Mouse (Mus musculus): ENCODE measurements around the gene 9530077C05Rik.

DNA sequence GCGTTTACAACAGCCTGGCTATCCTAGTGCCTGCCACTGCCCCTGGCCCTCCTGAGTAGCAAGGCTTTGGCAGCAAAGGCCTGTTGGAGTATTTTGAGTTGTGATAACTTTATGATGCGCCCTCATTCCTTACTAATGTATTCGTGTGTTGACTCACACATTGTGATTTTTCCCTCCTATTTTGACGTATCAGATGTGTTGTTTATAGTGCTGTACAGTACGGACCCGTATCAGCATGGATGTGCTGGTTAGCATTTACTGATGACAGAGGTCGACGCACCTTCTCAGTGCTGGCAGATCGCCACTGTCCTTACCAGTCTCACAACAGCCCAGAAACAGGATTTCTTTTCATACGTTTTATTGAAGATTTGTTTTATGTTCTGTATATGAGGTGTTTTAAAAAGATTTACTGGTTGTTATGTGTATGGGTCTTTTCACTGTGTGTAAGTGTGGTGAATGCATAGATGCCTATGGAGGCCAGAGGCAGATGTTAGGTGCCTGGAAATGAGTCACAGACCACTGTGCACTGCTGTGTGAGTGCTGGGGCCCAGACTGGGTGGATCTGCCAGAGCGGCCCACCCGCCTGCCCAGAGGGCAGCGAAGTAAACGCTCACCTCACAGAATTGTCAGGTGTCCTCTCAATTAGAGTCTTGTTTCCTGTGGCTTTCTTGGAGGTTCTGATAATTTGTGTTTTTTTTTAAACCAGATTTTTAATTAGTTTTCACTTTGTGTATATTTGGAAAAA lies 17.5 kb downstream of the 9530077C05Rik start:
- TF ChIP-seq CTCF (IDR thresholded peaks at IDR 0.05; ENCODE audit: borderline replicate concordance, insufficient read depth, low read length) (no peak), POLR2A (IDR thresholded peaks at IDR 0.05; ENCODE audit: low read depth, low read length) (no peak)

All from embryonic fibroblast, embryonic 13.5 days (primary cell).